Mouse (Mus musculus) midbrain, embryonic 16.5 days (tissue): Measurements from ENCODE around the gene Tbx1. TPM values are rescaled to one million over a fixed set of nuclear protein-coding genes. Genes with fewer than 3 reads are reported as not detected.

Experiments
- polyA plus RNA-seq: library from polyadenylated mRNA; unstranded; fragments of >200 nt; fragmentation: Nextera tagmentation; extraction: Ambion mirVana; gene quantifications from 2 replicates; pipeline ENCODE4 v1.2.1, GENCODE M21; 2015

Tbx1 gene
- polyA plus RNA-seq, 1 experiment from 2014 or later: 0.33 TPM

Other genes with a start within 250 kb of the Tbx1 start
- 78.7 and 82.5 TPM in 2 replicates for gene Tango2, start 242.6 kb downstream of the Tbx1 start, polyA plus RNA-seq
- 77.1 and 80.2 TPM in 2 replicates for gene Arvcf, start 242.5 kb downstream of the Tbx1 start, polyA plus RNA-seq
- gene Txnrd2, start 164.3 kb downstream of the Tbx1 start, polyA plus RNA-seq: 36.6 and 37.0 TPM in 2 replicates
- 96.6 and 112 TPM in 2 replicates for gene Comt, start 163.8 kb downstream of the Tbx1 start, polyA plus RNA-seq
- gene Gnb1l, start 92.0 kb downstream of the Tbx1 start, polyA plus RNA-seq: 16.5 and 17.6 TPM in 2 replicates
- 3.3 and 3.5 TPM in 2 replicates for gene Rtl10, start 91.8 kb downstream of the Tbx1 start, polyA plus RNA-seq
- 9.4 and 9.8 TPM in 2 replicates for gene Gp1bb, start 31.7 kb upstream of the Tbx1 start, polyA plus RNA-seq
- gene Gm49601, start 35.8 kb upstream of the Tbx1 start, polyA plus RNA-seq: 23.3 and 24.6 TPM in 2 replicates
- 240 and 262 TPM in 2 replicates for gene Sept5, start 39.3 kb upstream of the Tbx1 start, polyA plus RNA-seq
- gene Cldn5, start 186.2 kb upstream of the Tbx1 start, polyA plus RNA-seq: 104 and 105 TPM in 2 replicates
- gene Ufd1, start 221.1 kb upstream of the Tbx1 start, polyA plus RNA-seq: 106 and 107 TPM in 2 replicates
- 4.4 and 6.1 TPM in 2 replicates for gene Cdc45, start 221.3 kb upstream of the Tbx1 start, polyA plus RNA-seq
- gene 2510002D24Rik, start 245.9 kb upstream of the Tbx1 start, polyA plus RNA-seq: 45.8 and 50.3 TPM in 2 replicates
- not detected in 2 replicates for gene Gm28539, start 245.9 kb upstream of the Tbx1 start, polyA plus RNA-seq